Mouse (Mus musculus) inflammation-experienced regulatory T-cells, adult 6 months (primary cell): Measurements from ENCODE around the gene Cd209c. TPM values are rescaled to one million over a fixed set of nuclear protein-coding genes. Genes with fewer than 3 reads are reported as not detected.

Experiments used
- ATAC-seq: one replicate; pipeline ENCODE4 v1.8.0; 2017
- polyA plus RNA-seq, 3 experiments: library from polyadenylated mRNA; unstranded; fragments of 100-300 nt; shearing (Covaris generic); gene quantifications; one replicate each; pipeline ENCODE4 v1.2.1; 2017

The Cd209c gene
- under 1 TPM in 2 of 3 experiments, not detected in 1; 0.28 to 0.50 TPM for polyA plus RNA-seq

DNA sequence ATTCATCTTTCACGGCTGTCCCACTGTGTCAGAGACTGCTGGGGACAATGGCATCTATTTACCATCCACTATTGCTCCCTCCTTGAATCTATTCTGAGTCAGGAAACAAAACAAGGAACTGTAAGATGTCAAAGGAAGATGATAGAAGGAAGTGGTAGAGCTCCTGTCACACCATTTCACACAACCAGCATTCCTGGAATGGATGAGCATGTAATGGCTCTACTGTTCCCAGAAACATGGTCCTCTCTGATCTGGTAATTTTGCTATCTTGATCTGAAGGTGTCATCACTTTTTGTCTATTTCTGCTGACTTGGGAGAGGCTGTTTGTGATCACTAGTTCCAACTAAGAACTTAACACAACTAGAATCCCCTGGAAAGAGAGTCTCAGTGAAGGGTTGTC, at the start of gene Cd209c:
Cd209c (minus strand) TSS at position 101 of the 400 bp plus-strand sequence.
- no peak for ATAC-seq

DNA sequence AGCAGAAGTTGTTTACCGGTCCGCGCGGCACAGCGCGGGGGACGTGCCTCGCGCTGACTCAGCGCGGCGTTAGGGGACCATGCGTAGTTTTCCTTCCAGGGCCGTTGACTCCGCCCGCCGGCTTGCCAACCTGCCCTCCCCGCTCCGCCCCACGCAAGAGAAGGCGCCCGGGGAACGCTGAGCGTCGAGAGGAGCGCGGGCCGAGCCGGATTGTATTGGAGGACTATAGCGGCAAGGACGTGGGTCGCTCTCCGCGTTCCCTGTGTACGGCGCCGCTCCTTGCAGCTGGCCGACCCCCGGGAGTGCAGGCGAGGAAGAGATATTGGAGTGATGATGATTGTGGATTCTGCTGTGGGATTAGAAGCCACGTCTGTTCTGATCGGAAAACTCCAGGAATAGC, 39.7 kb upstream of the Cd209c start:
- no peak for ATAC-seq

DNA sequence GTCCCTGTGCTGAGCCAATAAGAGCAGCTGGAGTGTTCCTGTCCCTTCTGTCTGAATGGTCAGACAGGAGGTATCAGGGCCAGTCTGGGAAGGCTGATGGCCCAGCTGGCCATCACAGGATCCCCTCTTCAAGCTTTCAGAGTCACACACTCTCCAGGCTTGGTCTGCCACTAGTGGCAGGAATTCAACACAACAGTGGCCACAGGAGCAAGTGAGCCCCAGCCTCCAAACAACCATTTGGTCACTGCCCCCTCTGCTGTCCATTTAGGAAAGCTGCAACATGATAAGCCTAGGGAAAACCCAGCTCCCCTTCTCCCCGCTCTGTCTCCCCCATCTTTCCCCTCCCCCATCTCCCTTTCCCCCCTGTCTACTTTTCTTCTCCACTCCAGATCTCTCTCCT, 1.5 kb upstream of the Cd209c start:
- no peak for ATAC-seq

DNA sequence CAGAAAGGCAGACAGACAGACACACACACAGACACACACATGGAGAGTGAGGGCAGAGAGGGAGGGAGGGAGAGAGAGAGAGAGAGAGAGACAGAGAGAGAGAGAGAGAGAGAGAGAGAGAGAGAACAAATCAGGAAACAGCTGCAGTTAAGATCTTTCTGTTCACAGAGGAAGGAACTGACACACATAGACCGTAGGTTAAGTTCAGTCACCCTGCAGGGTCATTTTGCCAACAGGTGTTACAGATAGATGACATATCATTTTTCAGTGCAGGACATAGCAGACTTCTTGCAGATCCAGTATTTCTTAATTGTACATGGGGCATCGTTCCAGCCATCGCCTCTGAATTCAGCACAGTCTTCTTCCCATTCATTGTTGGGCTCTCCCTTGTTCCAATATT, 14.5 kb downstream of the Cd209c start:
- no peak for ATAC-seq

DNA sequence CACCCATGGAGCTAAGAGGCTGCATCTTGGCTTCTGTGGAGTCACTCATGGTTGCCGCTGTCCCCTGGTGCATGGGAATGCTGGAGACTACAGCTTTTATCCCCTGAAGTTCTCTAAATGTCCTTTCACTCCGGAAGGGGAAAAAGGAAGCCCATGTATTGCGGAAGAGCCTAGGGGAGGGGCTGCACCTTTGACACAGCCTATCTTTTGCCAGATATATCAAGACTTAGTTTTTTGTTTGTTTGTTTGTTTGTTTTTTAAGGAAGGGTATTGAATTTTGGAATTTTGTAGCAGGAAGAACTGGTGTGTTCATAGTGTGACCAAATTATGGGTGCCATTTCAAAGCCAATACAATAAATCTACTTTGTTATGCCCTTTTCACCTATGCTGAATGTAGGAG, 27.8 kb downstream of the Cd209c start, which contains the start of gene Cd209b:
Cd209b (minus strand) TSS at position 101 of the 400 bp plus-strand sequence.
- no peak for ATAC-seq

Other genes with a start within 250 kb of the Cd209c start
- gene Clec4g, start 234.1 kb downstream of the Cd209c start, polyA plus RNA-seq: not detected
- gene Cd209a, start 205.8 kb downstream of the Cd209c start, polyA plus RNA-seq: 1 to 10 TPM in 2 of 3 experiments, not detected in 1; 1.1 to 2.6 TPM
- not detected for gene Cd209e, start 100.4 kb downstream of the Cd209c start, polyA plus RNA-seq
- under 1 TPM in 1 of 3 experiments, not detected in 2; 0.55 TPM for gene Cd209d, start 76.2 kb downstream of the Cd209c start, polyA plus RNA-seq
- under 1 TPM; 0.47 to 0.89 (median 0.67) TPM for gene Cd209b, start 27.9 kb downstream of the Cd209c start, polyA plus RNA-seq
- gene Cd209f, start 151.1 kb upstream of the Cd209c start, polyA plus RNA-seq: not detected
- under 1 TPM in 1 of 3 experiments, not detected in 2; 0.12 TPM for gene Cd209g, start 179.4 kb upstream of the Cd209c start, polyA plus RNA-seq
- 1 to 10 TPM; 3.9 to 6.0 (median 5.7) TPM for gene Evi5l, start 211.8 kb upstream of the Cd209c start, polyA plus RNA-seq